Mouse (Mus musculus): ENCODE measurements around the gene Tmem216. TPM values are rescaled to one million over a fixed set of nuclear protein-coding genes. Genes with fewer than 3 reads are reported as not detected.

Tmem216 gene
- polyA plus RNA-seq (2014; fragmentation: Illumina TruSeq; extraction: RNeasy Lipid Tissue Mini Kit (QIAGEN cat#74804); ENCODE audit: low read depth, low replicate concordance), result 5.5 TPM

DNA sequence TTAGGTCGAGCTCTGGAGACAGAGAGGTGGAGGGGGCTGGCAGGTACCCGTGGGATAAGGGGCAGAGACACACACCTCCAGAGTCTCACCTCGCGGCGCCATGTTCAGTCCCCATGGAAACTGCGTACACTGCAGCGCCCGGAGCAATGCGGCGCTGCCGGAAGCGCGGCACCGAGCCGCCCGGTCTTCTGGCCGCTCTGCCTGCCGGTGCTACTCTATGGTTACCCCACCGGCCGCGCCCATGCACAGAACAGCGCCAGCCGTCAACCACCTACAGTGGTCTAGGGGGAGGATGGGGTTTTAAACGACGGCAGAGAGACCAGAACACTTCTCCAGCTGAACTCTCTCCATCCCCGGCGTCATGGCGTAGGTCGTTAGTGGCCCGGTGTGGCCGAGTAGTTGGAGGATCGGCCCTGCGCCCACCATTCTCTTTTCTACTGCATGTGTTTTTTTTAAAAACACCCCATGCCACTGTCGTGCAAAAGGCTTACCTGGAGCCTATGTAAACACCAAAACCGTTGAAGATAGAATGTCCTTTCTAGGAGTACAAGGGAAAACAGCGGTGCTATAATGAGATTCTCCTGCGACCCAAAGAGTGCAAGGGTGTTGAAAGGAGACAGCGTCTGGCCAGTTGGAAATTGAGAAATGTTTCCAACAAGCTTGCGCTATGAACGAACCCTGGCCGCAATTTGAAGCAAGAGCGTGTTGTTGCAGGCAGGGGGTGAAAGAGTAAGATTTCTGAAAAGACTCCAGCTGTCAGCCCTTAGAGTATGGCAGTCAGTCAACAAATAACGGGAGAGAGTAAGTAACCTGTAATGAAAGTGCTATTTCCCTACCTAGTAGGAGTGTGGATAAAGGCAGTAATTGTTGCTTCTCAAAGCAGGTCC lies at the start of gene Tmem216:
TSS of gene Tmem216 (minus strand) at position 615 of the 887 bp plus-strand sequence.

DNA sequence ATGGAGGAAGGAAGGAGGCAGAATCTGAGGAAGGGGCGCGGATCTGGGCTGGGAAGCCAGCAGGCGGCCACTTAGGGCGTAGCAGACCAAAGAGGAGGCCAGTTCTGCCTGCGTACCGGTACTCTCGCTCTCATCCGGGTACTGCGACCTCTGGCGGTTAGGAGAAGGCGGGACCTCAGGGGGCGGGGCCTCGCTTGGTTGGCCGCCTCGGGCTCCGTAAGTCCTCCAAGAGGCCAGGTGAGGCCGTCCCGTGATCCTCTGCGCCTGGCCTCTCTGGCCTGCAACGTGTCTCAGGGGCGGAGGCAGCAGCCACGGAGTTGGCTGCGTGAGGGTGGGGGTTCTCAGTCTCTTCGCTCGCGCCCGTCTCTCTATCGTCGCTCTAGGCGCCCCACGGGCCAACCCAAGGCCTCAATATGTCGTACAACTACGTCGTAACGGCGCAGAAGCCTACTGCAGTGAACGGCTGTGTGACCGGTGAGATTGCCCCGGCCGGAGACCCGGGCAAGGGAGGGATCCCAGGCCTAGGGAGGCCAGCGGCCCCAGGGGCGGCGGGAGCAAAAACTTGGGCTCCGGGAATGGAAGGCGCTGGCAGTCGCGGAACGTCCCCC lies 49.4 kb upstream of the Tmem216 start, which contains the start of the genes Ddb1 and Tkfc:
TSS of gene Ddb1 (plus strand) at position 35 of the 608 bp plus-strand sequence.
TSS of gene Tkfc (minus strand) at position 362 of the 608 bp plus-strand sequence.

GRCm38 (mm10) chr19:10576690-10577561 lies 20.9 kb upstream of the Tmem216 start, which contains the start of the genes Cyb561a3 and Tmem138:
Cyb561a3 (plus strand) TSS chr19:10577172.
Tmem138 (minus strand) TSS chr19:10577362.

DNA sequence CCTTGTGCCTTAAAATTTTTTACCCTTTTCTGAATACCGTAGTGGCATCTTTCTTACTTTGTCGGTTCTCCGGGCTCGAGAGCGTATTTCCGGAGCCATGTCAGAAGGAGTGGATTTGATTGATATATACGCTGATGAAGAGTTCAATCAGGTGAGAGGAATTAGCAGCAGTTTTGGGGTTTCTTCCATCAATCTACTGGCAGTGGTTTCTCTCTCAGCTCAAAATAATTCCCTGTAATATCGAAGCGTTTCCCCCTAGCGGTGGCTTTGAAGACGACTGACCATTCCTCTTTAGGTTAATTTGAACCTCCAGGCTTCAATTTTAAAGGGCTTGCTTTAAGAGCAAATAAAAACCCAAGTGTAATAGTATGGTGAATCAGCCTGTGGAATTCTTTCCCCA lies 30.1 kb downstream of the Tmem216 start, which contains the start of gene Sdhaf2:
TSS of gene Sdhaf2 (minus strand) at position 233 of the 400 bp plus-strand sequence.

GRCm38 (mm10) chr19:10525106-10525901 lies 30.7 kb downstream of the Tmem216 start, which contains the start of gene Cpsf7:
Cpsf7 (plus strand) TSS chr19:10525266.

Other genes with a start within 250 kb of the Tmem216 start
- 0.65 TPM for gene Syt7, start 167.1 kb downstream of the Tmem216 start, polyA plus RNA-seq (2014; fragmentation: Illumina TruSeq; extraction: RNeasy Lipid Tissue Mini Kit (QIAGEN cat#74804); ENCODE audit: low read depth, low replicate concordance)
- gene Lrrc10b, start 98.8 kb downstream of the Tmem216 start, polyA plus RNA-seq (2014; fragmentation: Illumina TruSeq; extraction: RNeasy Lipid Tissue Mini Kit (QIAGEN cat#74804); ENCODE audit: low read depth, low replicate concordance), result not detected
- gene Ppp1r32, start 73.3 kb downstream of the Tmem216 start, polyA plus RNA-seq (2014; fragmentation: Illumina TruSeq; extraction: RNeasy Lipid Tissue Mini Kit (QIAGEN cat#74804); ENCODE audit: low read depth, low replicate concordance), result not detected
- 35.0 TPM for gene Cpsf7, start 31.0 kb downstream of the Tmem216 start, polyA plus RNA-seq (2014; fragmentation: Illumina TruSeq; extraction: RNeasy Lipid Tissue Mini Kit (QIAGEN cat#74804); ENCODE audit: low read depth, low replicate concordance)
- 72.4 TPM for gene Sdhaf2, start 30.1 kb downstream of the Tmem216 start, polyA plus RNA-seq (2014; fragmentation: Illumina TruSeq; extraction: RNeasy Lipid Tissue Mini Kit (QIAGEN cat#74804); ENCODE audit: low read depth, low replicate concordance)
- gene Cyb561a3, start 20.9 kb upstream of the Tmem216 start, polyA plus RNA-seq (2014; fragmentation: Illumina TruSeq; extraction: RNeasy Lipid Tissue Mini Kit (QIAGEN cat#74804); ENCODE audit: low read depth, low replicate concordance), result 3.2 TPM
- 5.4 TPM for gene Tmem138, start 21.1 kb upstream of the Tmem216 start, polyA plus RNA-seq (2014; fragmentation: Illumina TruSeq; extraction: RNeasy Lipid Tissue Mini Kit (QIAGEN cat#74804); ENCODE audit: low read depth, low replicate concordance)
- 62.9 TPM for gene Ddb1, start 49.1 kb upstream of the Tmem216 start, polyA plus RNA-seq (2014; fragmentation: Illumina TruSeq; extraction: RNeasy Lipid Tissue Mini Kit (QIAGEN cat#74804); ENCODE audit: low read depth, low replicate concordance)
- gene Tkfc, start 49.4 kb upstream of the Tmem216 start, polyA plus RNA-seq (2014; fragmentation: Illumina TruSeq; extraction: RNeasy Lipid Tissue Mini Kit (QIAGEN cat#74804); ENCODE audit: low read depth, low replicate concordance), result 21.8 TPM
- gene Vwce, start 78.0 kb upstream of the Tmem216 start, polyA plus RNA-seq (2014; fragmentation: Illumina TruSeq; extraction: RNeasy Lipid Tissue Mini Kit (QIAGEN cat#74804); ENCODE audit: low read depth, low replicate concordance), result 0.93 TPM
- gene Pga5, start 121.8 kb upstream of the Tmem216 start, polyA plus RNA-seq (2014; fragmentation: Illumina TruSeq; extraction: RNeasy Lipid Tissue Mini Kit (QIAGEN cat#74804); ENCODE audit: low read depth, low replicate concordance), result not detected
- 2.6 TPM for gene Vps37c, start 132.5 kb upstream of the Tmem216 start, polyA plus RNA-seq (2014; fragmentation: Illumina TruSeq; extraction: RNeasy Lipid Tissue Mini Kit (QIAGEN cat#74804); ENCODE audit: low read depth, low replicate concordance)
- not detected for gene Cd5, start 182.8 kb upstream of the Tmem216 start, polyA plus RNA-seq (2014; fragmentation: Illumina TruSeq; extraction: RNeasy Lipid Tissue Mini Kit (QIAGEN cat#74804); ENCODE audit: low read depth, low replicate concordance)